Mouse (Mus musculus) midbrain, embryonic 16.5 days (tissue): ENCODE data around the gene Wdtc1. TPM values are rescaled to one million over a fixed set of nuclear protein-coding genes. Genes with fewer than 3 reads are reported as not detected.
A peak's percentile ranks its signal among the peaks of the same experiment; 100 is the strongest.

Source experiments
- ATAC-seq: fragments of 200-750 bp; cut with Nextera tagmentation; 2 replicates; pipeline ENCODE4 v1.8.0; 2017; ENCODE audit warnings: moderate TSS enrichment
- H3K27ac ChIP-seq: fragments of 300-500 bp; sonication (generic); 2 replicates; pipeline ENCODE4 v1.5.1; 2014; ENCODE audit warnings: mild to moderate bottlenecking, low read length, mixed read lengths
- H3K27me3 ChIP-seq: fragments of 300-500 bp; sonication (generic); 2 replicates; pipeline ENCODE4 v1.6.1; 2014; ENCODE audit warnings: low read depth, low read length, mixed read lengths; ENCODE audit not compliant: control insufficient read depth, insufficient read depth
- H3K36me3 ChIP-seq: fragments of 300-500 bp; sonication (generic); 2 replicates; pipeline ENCODE4 v1.6.1; 2014; ENCODE audit warnings: mild to moderate bottlenecking, low read length, moderate library complexity, mixed read lengths; ENCODE audit not compliant: control insufficient read depth, insufficient read depth
- H3K4me1 ChIP-seq: fragments of 300-500 bp; sonication (generic); 2 replicates; pipeline ENCODE4 v1.6.1; 2014; ENCODE audit warnings: mild to moderate bottlenecking, low read length, mixed read lengths; ENCODE audit not compliant: control insufficient read depth, insufficient read depth
- H3K4me2 ChIP-seq: fragments of 300-500 bp; sonication (generic); 2 replicates; pipeline ENCODE4 v1.6.1; 2014; ENCODE audit warnings: mild to moderate bottlenecking, low read length, mixed read lengths
- H3K4me3 ChIP-seq: fragments of 300-500 bp; sonication (generic); 2 replicates; pipeline ENCODE4 v1.5.1; 2014; ENCODE audit warnings: low read depth, mild to moderate bottlenecking, low read length, moderate library complexity, mixed read lengths
- H3K9ac ChIP-seq: fragments of 300-500 bp; sonication (generic); 2 replicates; pipeline ENCODE4 v1.6.1; 2014; ENCODE audit warnings: low read depth, low read length, mixed read lengths
- H3K9me3 ChIP-seq: fragments of 300-500 bp; sonication (generic); replicated peaks from 2 replicates; pipeline ENCODE4 v1.6.1; 2014; ENCODE audit warnings: mild to moderate bottlenecking, low read length, mixed read lengths; ENCODE audit not compliant: control insufficient read depth, poor library complexity, severe bottlenecking
- WGBS: fragments of 180-500 bp; shearing (Covaris S2); extraction: QIAGEN DNeasy Blood & Tissue Kit; methylation state at CpG from one replicate; pipeline ENCODE4 v1.1.7; 2014; 5-methylcytosine and 5-hydroxymethylcytosine counted together
- polyA plus RNA-seq: library from polyadenylated mRNA; unstranded; fragments of >200 nt; fragmentation: Nextera tagmentation; extraction: Ambion mirVana; gene quantifications from 2 replicates; pipeline ENCODE4 v1.2.1, GENCODE M21; 2015

The Wdtc1 gene
- polyA plus RNA-seq, 1 experiment from 2014 or later = 20.7 TPM

GRCm38 (mm10) chr4:133257798-133258408, 95.4 kb downstream of the Wdtc1 start:
- H3K4me2 ChIP-seq = no peak overlapping the region
- 83% methylated on average over 12 of the region's 12 CpGs for WGBS
- H3K4me1 ChIP-seq = no peaks in the 10 kb centered on the region
- H3K9ac ChIP-seq = no peak overlapping the region
- no peaks in the 10 kb centered on the region for H3K9me3 ChIP-seq
- no peak for ATAC-seq
- no peak overlapping the region for H3K4me3 ChIP-seq
- H3K36me3 ChIP-seq = no peaks in the 10 kb centered on the region
- H3K27ac ChIP-seq = no peak overlapping the region
- no peaks in the 10 kb centered on the region; the same call in 1 of the 2 replicates for H3K27me3 ChIP-seq

DNA sequence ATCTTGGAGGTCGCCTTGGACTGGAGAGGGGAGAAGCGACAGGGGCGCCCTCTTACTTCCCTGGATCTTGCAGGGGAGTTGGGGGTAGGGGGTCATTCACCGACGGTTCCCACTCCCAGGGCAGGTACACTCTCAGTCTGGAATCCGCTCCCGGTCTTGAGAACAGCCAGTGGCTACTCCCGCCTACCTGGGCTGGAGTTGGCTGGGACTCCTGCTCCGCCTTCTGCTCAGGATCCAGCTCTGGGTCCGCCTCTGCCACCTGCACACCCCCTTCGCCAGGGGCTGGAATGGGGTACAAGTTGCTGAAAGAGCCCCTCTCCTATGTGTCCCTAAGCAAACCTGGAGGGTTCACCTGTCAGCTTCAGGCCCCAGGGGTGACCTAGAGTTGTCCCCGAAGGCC, 96.1 kb downstream of the Wdtc1 start:
- Histone ChIP-seq H3K4me1 (no peaks in the 10 kb centered on the region), H3K4me2 (no peak overlapping the region), H3K9me3 (no peaks in the 10 kb centered on the region), H3K4me3 (no peak overlapping the region), H3K36me3 (no peaks in the 10 kb centered on the region), H3K27me3 (peaks cover 4% of the 10 kb centered on the region; the same call in 1 of the 2 replicates), H3K9ac (no peak overlapping the region), H3K27ac (no peak overlapping the region)
- WGBS = 39% methylated on average over 12 of the region's 12 CpGs
- no peak for ATAC-seq

- H3K9ac ChIP-seq = no peak overlapping the region
- WGBS = 15% methylated on average over 23 of the region's 24 CpGs
- no peak overlapping the region for H3K4me2 ChIP-seq
- H3K36me3 ChIP-seq = no peaks in the 10 kb centered on the region
- no peak overlapping the region for H3K4me3 ChIP-seq
- no peaks in the 10 kb centered on the region for H3K4me1 ChIP-seq
- H3K9me3 ChIP-seq = no peaks in the 10 kb centered on the region
- ATAC-seq = no peak
- no peak overlapping the region for H3K27ac ChIP-seq
- H3K27me3 ChIP-seq = peaks cover 8% of the 10 kb centered on the region
Measured at GRCm38 (mm10) chr4:133256820-133257219, 96.5 kb downstream of the Wdtc1 start.

GRCm38 (mm10) chr4:133255392-133255791, 97.9 kb downstream of the Wdtc1 start:
- no peak overlapping the region for H3K27ac ChIP-seq
- no peak overlapping the region for H3K4me3 ChIP-seq
- no peaks in the 10 kb centered on the region for H3K9me3 ChIP-seq
- no peaks in the 10 kb centered on the region for H3K36me3 ChIP-seq
- H3K4me2 ChIP-seq = no peak overlapping the region
- WGBS = 64% methylated on average over 6 of the region's 6 CpGs
- ATAC-seq = no peak
- no peak overlapping the region for H3K9ac ChIP-seq
- peaks cover 4% of the 10 kb centered on the region; the same call in 1 of the 2 replicates for H3K4me1 ChIP-seq
- H3K27me3 ChIP-seq = peaks cover 17% of the 10 kb centered on the region

- no peak overlapping the region for H3K4me3 ChIP-seq
- 79% methylated on average over 12 of the region's 12 CpGs for WGBS
- ATAC-seq = no peak
- peaks cover 31% of the 10 kb centered on the region for H3K27me3 ChIP-seq
- H3K9me3 ChIP-seq = no peaks in the 10 kb centered on the region
- peaks cover 4% of the 10 kb centered on the region; the same call in 1 of the 2 replicates for H3K4me1 ChIP-seq
- H3K36me3 ChIP-seq = no peaks in the 10 kb centered on the region
- H3K4me2 ChIP-seq = no peak overlapping the region
- no peak overlapping the region for H3K27ac ChIP-seq
- H3K9ac ChIP-seq = no peak overlapping the region
Measured at GRCm38 (mm10) chr4:133253412-133253811, 99.9 kb downstream of the Wdtc1 start.

DNA sequence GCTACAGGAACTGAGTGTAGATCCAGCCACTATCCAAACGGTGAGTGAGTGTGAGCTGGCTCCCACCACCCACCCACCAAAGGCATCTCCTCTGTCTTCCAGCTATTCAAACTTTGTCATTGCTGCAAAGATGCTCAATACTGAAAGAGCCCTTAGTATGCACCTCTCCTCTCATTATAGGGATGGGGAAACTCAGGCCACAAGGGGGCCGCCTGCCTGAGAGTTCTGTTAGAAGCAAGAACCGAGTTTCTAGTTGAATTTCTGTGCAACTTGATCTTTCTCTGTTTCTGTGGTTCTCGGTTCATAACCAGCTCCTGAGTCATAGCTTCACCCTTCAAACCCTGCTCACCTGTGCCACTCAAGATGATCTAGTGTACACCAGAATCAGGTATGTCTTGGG, 101.2 kb downstream of the Wdtc1 start:
- H3K27me3 ChIP-seq = peaks cover 42% of the 10 kb centered on the region
- H3K27ac ChIP-seq = no peak overlapping the region
- WGBS = 30% methylated on average over 4 of the region's 4 CpGs
- no peak overlapping the region for H3K9ac ChIP-seq
- no peaks in the 10 kb centered on the region for H3K36me3 ChIP-seq
- H3K9me3 ChIP-seq = no peaks in the 10 kb centered on the region
- no peak overlapping the region for H3K4me3 ChIP-seq
- no peak for ATAC-seq
- no peak overlapping the region for H3K4me2 ChIP-seq
- H3K4me1 ChIP-seq = peaks cover 4% of the 10 kb centered on the region; the same call in 1 of the 2 replicates

DNA sequence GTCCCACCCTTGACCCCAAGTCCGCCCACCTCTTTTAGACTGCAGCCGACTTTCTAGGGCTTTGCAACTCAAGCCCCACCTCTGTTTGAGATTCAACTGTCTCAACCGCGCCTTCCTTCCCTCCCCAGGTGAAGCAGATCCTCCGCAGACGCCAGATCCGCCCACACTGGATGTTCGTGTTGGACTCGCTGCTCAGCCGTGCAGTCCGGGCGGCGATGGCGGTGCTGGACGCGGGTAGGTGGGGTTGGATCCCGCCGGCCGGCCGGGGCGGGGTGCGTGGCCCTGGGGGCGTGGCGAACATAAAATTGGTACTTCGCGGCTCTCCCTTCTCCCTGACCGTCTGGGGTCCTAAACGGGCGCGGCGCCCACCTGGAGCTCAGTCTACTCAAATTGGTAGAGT, 102.1 kb downstream of the Wdtc1 start:
- Histone ChIP-seq H3K4me2 (peak overlapping the region; percentile 51), H3K27ac (no peak overlapping the region), H3K36me3 (no peaks in the 10 kb centered on the region), H3K27me3 (peaks cover 44% of the 10 kb centered on the region), H3K9ac (peak overlapping the region; percentile 51; the same call in 1 of the 2 replicates), H3K4me3 (peak overlapping the region; percentile 32), H3K9me3 (no peaks in the 10 kb centered on the region), H3K4me1 (peaks cover 4% of the 10 kb centered on the region; the same call in 1 of the 2 replicates)
- 3% methylated on average over 31 of the region's 31 CpGs for WGBS
- no peak for ATAC-seq

GRCm38 (mm10) chr4:133250609-133251008, 102.7 kb downstream of the Wdtc1 start:
- 0 out of 2 replicates have a peak, but pooled peaks have one; percentile 23 for ATAC-seq
- 2% methylated on average over 22 of the region's 22 CpGs for WGBS
- H3K9ac ChIP-seq = peak overlapping the region; percentile 51

DNA sequence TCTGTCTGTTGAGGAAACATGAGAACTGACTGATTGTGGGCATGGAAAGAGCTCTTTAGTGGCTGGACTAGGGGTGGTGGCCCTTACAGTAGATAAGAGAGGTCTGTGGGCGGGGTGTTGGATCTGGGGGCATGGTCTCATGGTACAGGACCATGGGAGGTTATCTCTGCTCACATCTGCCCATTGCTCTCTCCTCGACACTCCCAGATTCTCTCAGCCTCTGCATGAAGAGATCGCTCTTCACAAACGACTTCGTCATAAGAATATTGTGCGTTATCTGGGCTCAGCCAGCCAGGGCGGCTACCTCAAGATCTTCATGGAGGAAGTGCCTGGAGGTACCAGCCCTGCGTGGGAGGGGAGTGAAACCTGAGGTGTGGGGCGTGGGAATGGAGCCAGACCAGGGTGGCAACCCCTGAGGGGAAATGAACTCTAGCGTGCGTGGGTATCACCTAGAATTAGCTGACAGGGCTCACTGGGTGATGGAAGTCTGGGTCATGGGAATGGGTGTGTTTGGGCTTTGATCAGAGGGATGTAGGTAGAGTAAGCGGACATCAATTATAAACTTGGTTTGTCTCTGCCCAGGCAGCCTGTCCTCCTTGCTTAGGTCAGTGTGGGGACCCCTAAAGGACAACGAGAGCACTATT, 105.4 kb downstream of the Wdtc1 start:
- Histone ChIP-seq H3K4me3 (no peak overlapping the region), H3K9ac (no peak overlapping the region), H3K4me1 (peaks cover 4% of the 10 kb centered on the region; the same call in 1 of the 2 replicates), H3K27ac (no peak overlapping the region), H3K4me2 (no peak overlapping the region), H3K9me3 (no peaks in the 10 kb centered on the region), H3K36me3 (no peaks in the 10 kb centered on the region), H3K27me3 (peaks cover 61% of the 10 kb centered on the region)
- no peak for ATAC-seq
- 79% methylated on average over 13 of the region's 13 CpGs for WGBS

More at GRCm38 (mm10) chr4:133250609-133251008, 102.7 kb downstream of the Wdtc1 start:
- Histone ChIP-seq H3K36me3 (no peaks in the 10 kb centered on the region), H3K4me2 (peak overlapping the region; percentile 51), H3K27ac (no peak overlapping the region), H3K27me3 (peaks cover 45% of the 10 kb centered on the region), H3K9me3 (no peaks in the 10 kb centered on the region), H3K4me1 (peaks cover 4% of the 10 kb centered on the region; the same call in 1 of the 2 replicates), H3K4me3 (peak overlapping the region; percentile 32)
